Mouse (Mus musculus): ENCODE data around the gene Celf5. TPM values are rescaled to one million over a fixed set of nuclear protein-coding genes. Genes with fewer than 3 reads are reported as not detected.

Celf5 gene
- total and polyA plus RNA-seq, 3 experiments, result 0.08 to 0.38 TPM; not detected in 1

- Histone ChIP-seq H3K9ac (ENCODE audit: control insufficient read depth, low read depth, low read length, poor library complexity, severe bottlenecking) (no peak overlapping the region), H3K27me3 (ENCODE audit: control insufficient read depth in 1 of 2, insufficient read depth in 2 of 2, low read length in 2 of 2) (peaks cover 3% of the 10 kb centered on the region in 2 experiments; a peak in 3 of 4 replicates)
- TF ChIP-seq TAL1 (IDR thresholded peaks at IDR 0.05; ENCODE audit: low read length) (no peak), USF1 (IDR thresholded peaks at IDR 0.05; ENCODE audit: low read depth, low read length) (no peak), CHD2 (IDR thresholded peaks at IDR 0.05; ENCODE audit: low read length) (no peak), ZMIZ1 (IDR thresholded peaks at IDR 0.05; ENCODE audit: low read depth, low read length) (no peak), JUND (IDR thresholded peaks at IDR 0.05; ENCODE audit: low read depth, low read length) (no peak), MYC (IDR thresholded peaks at IDR 0.05; ENCODE audit: low read depth, low read length) (no peak), MAX (IDR thresholded peaks at IDR 0.05; ENCODE audit: low read length) (no peak), EP300 (IDR thresholded peaks at IDR 0.05; ENCODE audit: low read depth in 1 of 2, low read length in 2 of 2) (no peak), BHLHE40 (IDR thresholded peaks at IDR 0.05; ENCODE audit: borderline replicate concordance, low read depth, low read length) (no peak), SIN3A (IDR thresholded peaks at IDR 0.05; ENCODE audit: low read length) (no peak), ZKSCAN1 (IDR thresholded peaks at IDR 0.05; ENCODE audit: low read depth, low read length) (no peak), MYB (IDR thresholded peaks at IDR 0.05; ENCODE audit: low read depth, low read length) (no peak), KAT2A (conservative IDR thresholded peaks at IDR 0.05; ENCODE audit: low read depth, low read length) (no peak), POLR2AphosphoS5 (IDR thresholded peaks at IDR 0.05; ENCODE audit: borderline replicate concordance, low read depth, low read length) (no peak), TBP (IDR thresholded peaks at IDR 0.05; ENCODE audit: low read depth, low read length) (no peak), USF2 (IDR thresholded peaks at IDR 0.05; ENCODE audit: borderline replicate concordance in 1 of 2, insufficient read depth in 1 of 2, low read depth in 1 of 2, low read length in 2 of 2) (no peak)
Measured at GRCm38 (mm10) chr10:81450641-81451364, 31.7 kb downstream of the Celf5 start.

GRCm38 (mm10) chr10:81450140-81450539 is 32.4 kb downstream of the Celf5 start:
- Histone ChIP-seq H3K9ac (ENCODE audit: control insufficient read depth, low read depth, low read length, poor library complexity, severe bottlenecking) (no peak overlapping the region), H3K27ac (ENCODE audit: control insufficient read depth, low read depth, low read length) (no peak overlapping the region), H3K4me3 (ENCODE audit: control insufficient read depth in 1 of 2, insufficient read depth in 1 of 2, low read depth in 2 of 2, low read length in 2 of 2) (no peak overlapping the region), H3K27me3 (ENCODE audit: control insufficient read depth in 1 of 2, insufficient read depth in 2 of 2, low read length in 2 of 2) (peaks cover 1 to 3% of the 10 kb centered on the region in 2 experiments; a peak in 3 of 4 replicates), H3K4me1 (ENCODE audit: control insufficient read depth in 1 of 2, insufficient read depth in 2 of 2, low read length in 2 of 2) (no peaks in the 10 kb centered on the region), H3K79me2 (ENCODE audit: control insufficient read depth, insufficient read depth, low read length, poor library complexity) (no peaks in the 10 kb centered on the region), H3K36me3 (ENCODE audit: control insufficient read depth in 1 of 2, insufficient read depth in 2 of 2, low read length in 2 of 2) (no peaks in the 10 kb centered on the region), H3K9me3 (replicated peaks; ENCODE audit: insufficient read depth, low read length) (no peaks in the 10 kb centered on the region)
- no peak for TF ChIP-seq BHLHE40 (IDR thresholded peaks at IDR 0.05; ENCODE audit: borderline replicate concordance, low read depth, low read length)
- TF ChIP-seq MAFK (IDR thresholded peaks at IDR 0.05; ENCODE audit: borderline replicate concordance, low read depth, low read length), result no peak
- peak; percentile 90 to 98 (median 96) for TF ChIP-seq CTCF (IDR thresholded peaks at IDR 0.05 in 2 of 3, conservative IDR thresholded peaks at IDR 0.05 in 1 of 3; ENCODE audit: control insufficient read depth in 1 of 3, insufficient read depth in 1 of 3, low read depth in 2 of 3, low read length in 3 of 3, poor library complexity in 1 of 3, severe bottlenecking in 1 of 3)
- no peak for TF ChIP-seq MXI1 (IDR thresholded peaks at IDR 0.05; ENCODE audit: low read depth, low read length)
- TF ChIP-seq GATA1 (IDR thresholded peaks at IDR 0.05; ENCODE audit: low read depth, low read length), result no peak
- TF ChIP-seq E2F4 (IDR thresholded peaks at IDR 0.05; ENCODE audit: borderline replicate concordance, low read depth, low read length), result no peak
- TF ChIP-seq MAZ (IDR thresholded peaks at IDR 0.05; ENCODE audit: low read depth, low read length), result peak; percentile 41; the same call in 1 of the 2 replicates
- no peak for TF ChIP-seq TBP (IDR thresholded peaks at IDR 0.05; ENCODE audit: low read depth, low read length)
- TF ChIP-seq SMC3 (IDR thresholded peaks at IDR 0.05; ENCODE audit: low read depth, low read length), result peak; percentile 92
- 0 out of 2 replicates have a peak, but pooled peaks have one; percentile 18 for TF ChIP-seq JUND (IDR thresholded peaks at IDR 0.05; ENCODE audit: low read depth, low read length)
- no peak for TF ChIP-seq ZKSCAN1 (IDR thresholded peaks at IDR 0.05; ENCODE audit: low read depth, low read length)
- TF ChIP-seq ETS1 (IDR thresholded peaks at IDR 0.05; ENCODE audit: low read depth, low read length), result no peak
- TF ChIP-seq NRF1 (IDR thresholded peaks at IDR 0.05; ENCODE audit: insufficient read depth, low read depth, low read length, poor library complexity, severe bottlenecking), result no peak
- TF ChIP-seq CHD2 (IDR thresholded peaks at IDR 0.05; ENCODE audit: low read length), result no peak
- no peak for TF ChIP-seq TCF12 (IDR thresholded peaks at IDR 0.05; ENCODE audit: low read depth, low read length)
- TF ChIP-seq HCFC1 (IDR thresholded peaks at IDR 0.05; ENCODE audit: low read depth, low read length), result no peak
- peak; percentile 40; the same call in 1 of the 2 replicates for TF ChIP-seq SIN3A (IDR thresholded peaks at IDR 0.05; ENCODE audit: low read length)
- peak; percentile 97 for TF ChIP-seq RAD21 (IDR thresholded peaks at IDR 0.05; ENCODE audit: low read depth, low read length)
- no peak for TF ChIP-seq POLR2AphosphoS5 (IDR thresholded peaks at IDR 0.05; ENCODE audit: borderline replicate concordance, low read depth, low read length)
- TF ChIP-seq ZC3H11A (IDR thresholded peaks at IDR 0.05; ENCODE audit: low read depth, low read length), result peak; percentile 94
- DNase-seq (ENCODE audit: low read depth, low spot score), result peak; percentile 86

More at GRCm38 (mm10) chr10:81450641-81451364, 31.7 kb downstream of the Celf5 start:
- Histone ChIP-seq H3K9me3 (replicated peaks; ENCODE audit: insufficient read depth, low read length) (no peaks in the 10 kb centered on the region), H3K4me1 (ENCODE audit: control insufficient read depth in 1 of 2, insufficient read depth in 2 of 2, low read length in 2 of 2) (no peaks in the 10 kb centered on the region), H3K36me3 (ENCODE audit: control insufficient read depth in 1 of 2, insufficient read depth in 2 of 2, low read length in 2 of 2) (no peaks in the 10 kb centered on the region), H3K79me2 (ENCODE audit: control insufficient read depth, insufficient read depth, low read length, poor library complexity) (no peaks in the 10 kb centered on the region), H3K27ac (ENCODE audit: control insufficient read depth, low read depth, low read length) (no peak overlapping the region), H3K4me3 (ENCODE audit: control insufficient read depth in 1 of 2, insufficient read depth in 1 of 2, low read depth in 2 of 2, low read length in 2 of 2) (no peak overlapping the region)
- no peak for DNase-seq (ENCODE audit: low read depth, low spot score)
